Mouse (Mus musculus): Measurements from ENCODE around the gene Eng. TPM values are rescaled to one million over a fixed set of nuclear protein-coding genes. Genes with fewer than 3 reads are reported as not detected.
A peak's percentile ranks its signal among the peaks of the same experiment; 100 is the strongest.

The Eng gene
- polyA plus RNA-seq, 1 experiment from 2014 or later: 148 TPM

- Histone ChIP-seq H3K4me1 (ENCODE audit: control insufficient read depth in 2 of 2, insufficient read depth in 2 of 2, low read length in 2 of 2) (peaks cover 68 to 70% of the 10 kb centered on the region in 2 experiments), H3K9ac (ENCODE audit: low read length) (peak overlapping the region; percentile 93; the same call in 1 of the 2 replicates), H3K36me3 (ENCODE audit: control insufficient read depth, insufficient read depth, low read length) (peaks cover 5% of the 10 kb centered on the region), H3K27ac (replicated peaks in 1 of 2; ENCODE audit: control insufficient read depth in 1 of 2, insufficient read depth in 1 of 2, low read depth in 2 of 2, low read length in 2 of 2) (peak overlapping the region; percentile 86 to 99; a peak in 2 of 4 replicates), H3K27me3 (ENCODE audit: control insufficient read depth, insufficient read depth, low read length) (no peaks in the 10 kb centered on the region), H3K4me2 (ENCODE audit: low read length) (no peak overlapping the region), H3K4me3 (ENCODE audit: control insufficient read depth in 1 of 2, insufficient read depth in 1 of 2, low read depth in 1 of 2, low read length in 2 of 2) (no peak overlapping the region), H3K9me3 (ENCODE audit: control insufficient read depth, low read length) (no peaks in the 10 kb centered on the region)
- WGBS: 65% methylated on average over 5 of the region's 5 CpGs
- ATAC-seq (ENCODE audit: insufficient number of reproducible peaks, insufficient read depth, low FRiP score, low read depth): no peak
These were observed 22.2 kb upstream of the Eng start for GRCm38 (mm10) chr2:32624111-32624748.

- WGBS: 1% methylated on average over 13 of the region's 13 CpGs
- H3K9ac ChIP-seq (ENCODE audit: low read length): peak overlapping the region; percentile 93
- ATAC-seq (ENCODE audit: insufficient number of reproducible peaks, insufficient read depth, low FRiP score, low read depth): peak; percentile 42; the same call in 1 of the 2 replicates
These were observed 21.1 kb upstream of the Eng start for GRCm38 (mm10) chr2:32625212-32625872.

GRCm38 (mm10) chr2:32625873-32626694 lies 20.3 kb upstream of the Eng start:
- no peaks in the 10 kb centered on the region for H3K27me3 ChIP-seq (ENCODE audit: control insufficient read depth, insufficient read depth, low read length)
- peaks cover 16% of the 10 kb centered on the region for H3K36me3 ChIP-seq (ENCODE audit: control insufficient read depth, insufficient read depth, low read length)
- peak overlapping the region; percentile 93 for H3K9ac ChIP-seq (ENCODE audit: low read length)
- H3K27ac ChIP-seq (replicated peaks in 1 of 2; ENCODE audit: control insufficient read depth in 1 of 2, insufficient read depth in 1 of 2, low read depth in 2 of 2, low read length in 2 of 2): peak overlapping the region; percentile 99
- H3K9me3 ChIP-seq (ENCODE audit: control insufficient read depth, low read length): no peaks in the 10 kb centered on the region
- 11% methylated on average over 5 of the region's 5 CpGs for WGBS
- peak overlapping the region; percentile 47 to 50 for H3K4me3 ChIP-seq (ENCODE audit: control insufficient read depth in 1 of 2, insufficient read depth in 1 of 2, low read depth in 1 of 2, low read length in 2 of 2)
- peak overlapping the region; percentile 85 for H3K4me2 ChIP-seq (ENCODE audit: low read length)
- H3K4me1 ChIP-seq (ENCODE audit: control insufficient read depth in 2 of 2, insufficient read depth in 2 of 2, low read length in 2 of 2): peaks cover 55 to 57% of the 10 kb centered on the region in 2 experiments
- peak; percentile 40; the same call in 1 of the 2 replicates for ATAC-seq (ENCODE audit: insufficient number of reproducible peaks, insufficient read depth, low FRiP score, low read depth)

More at GRCm38 (mm10) chr2:32625212-32625872, 21.1 kb upstream of the Eng start:
- no peaks in the 10 kb centered on the region for H3K9me3 ChIP-seq (ENCODE audit: control insufficient read depth, low read length)
- peak overlapping the region; percentile 85 for H3K4me2 ChIP-seq (ENCODE audit: low read length)
- peaks cover 9% of the 10 kb centered on the region for H3K36me3 ChIP-seq (ENCODE audit: control insufficient read depth, insufficient read depth, low read length)
- peak overlapping the region; percentile 47 to 50 for H3K4me3 ChIP-seq (ENCODE audit: control insufficient read depth in 1 of 2, insufficient read depth in 1 of 2, low read depth in 1 of 2, low read length in 2 of 2)
- H3K27ac ChIP-seq (replicated peaks in 1 of 2; ENCODE audit: control insufficient read depth in 1 of 2, insufficient read depth in 1 of 2, low read depth in 2 of 2, low read length in 2 of 2): peak overlapping the region; percentile 99
- peaks cover 62 to 64% of the 10 kb centered on the region in 2 experiments for H3K4me1 ChIP-seq (ENCODE audit: control insufficient read depth in 2 of 2, insufficient read depth in 2 of 2, low read length in 2 of 2)
- no peaks in the 10 kb centered on the region for H3K27me3 ChIP-seq (ENCODE audit: control insufficient read depth, insufficient read depth, low read length)

- no peak for ATAC-seq (ENCODE audit: insufficient number of reproducible peaks, insufficient read depth, low FRiP score, low read depth)
- WGBS: 59% methylated on average over 19 of the region's 20 CpGs
- Histone ChIP-seq H3K27ac (replicated peaks in 1 of 2; ENCODE audit: control insufficient read depth in 1 of 2, insufficient read depth in 1 of 2, low read depth in 2 of 2, low read length in 2 of 2) (peak overlapping the region; percentile 61 to 81), H3K4me1 (ENCODE audit: control insufficient read depth in 2 of 2, insufficient read depth in 2 of 2, low read length in 2 of 2) (peaks cover 49 to 52% of the 10 kb centered on the region in 2 experiments), H3K9me3 (ENCODE audit: control insufficient read depth, low read length) (no peaks in the 10 kb centered on the region), H3K4me3 (ENCODE audit: control insufficient read depth in 1 of 2, insufficient read depth in 1 of 2, low read depth in 1 of 2, low read length in 2 of 2) (peak overlapping the region; percentile 47 to 50), H3K36me3 (ENCODE audit: control insufficient read depth, insufficient read depth, low read length) (peaks cover 28% of the 10 kb centered on the region), H3K9ac (ENCODE audit: low read length) (peak overlapping the region; percentile 93), H3K27me3 (ENCODE audit: control insufficient read depth, insufficient read depth, low read length) (no peaks in the 10 kb centered on the region), H3K4me2 (ENCODE audit: low read length) (peak overlapping the region; percentile 85)
These were observed 18.9 kb upstream of the Eng start for GRCm38 (mm10) chr2:32627266-32628043.

- H3K4me3 ChIP-seq (ENCODE audit: control insufficient read depth in 1 of 2, insufficient read depth in 1 of 2, low read depth in 1 of 2, low read length in 2 of 2): peak overlapping the region; percentile 9 to 50
- peaks cover 49 to 52% of the 10 kb centered on the region in 2 experiments for H3K4me1 ChIP-seq (ENCODE audit: control insufficient read depth in 2 of 2, insufficient read depth in 2 of 2, low read length in 2 of 2)
- H3K27me3 ChIP-seq (ENCODE audit: control insufficient read depth, insufficient read depth, low read length): no peaks in the 10 kb centered on the region
- peak overlapping the region; percentile 93 for H3K9ac ChIP-seq (ENCODE audit: low read length)
- 45% methylated on average over 4 of the region's 4 CpGs for WGBS
- no peaks in the 10 kb centered on the region for H3K9me3 ChIP-seq (ENCODE audit: control insufficient read depth, low read length)
- peaks cover 35% of the 10 kb centered on the region for H3K36me3 ChIP-seq (ENCODE audit: control insufficient read depth, insufficient read depth, low read length)
- ATAC-seq (ENCODE audit: insufficient number of reproducible peaks, insufficient read depth, low FRiP score, low read depth): no peak
- H3K4me2 ChIP-seq (ENCODE audit: low read length): peak overlapping the region; percentile 85
- H3K27ac ChIP-seq (replicated peaks in 1 of 2; ENCODE audit: control insufficient read depth in 1 of 2, insufficient read depth in 1 of 2, low read depth in 2 of 2, low read length in 2 of 2): peak overlapping the region; percentile 61 to 81
These were observed 18.3 kb upstream of the Eng start for GRCm38 (mm10) chr2:32628044-32628550.

GRCm38 (mm10) chr2:32628729-32629128 lies 17.7 kb upstream of the Eng start:
- Histone ChIP-seq H3K4me1 (ENCODE audit: control insufficient read depth in 2 of 2, insufficient read depth in 2 of 2, low read length in 2 of 2) (peaks cover 49 to 56% of the 10 kb centered on the region in 2 experiments), H3K4me2 (ENCODE audit: low read length) (peak overlapping the region; percentile 85), H3K36me3 (ENCODE audit: control insufficient read depth, insufficient read depth, low read length) (peaks cover 41% of the 10 kb centered on the region), H3K27ac (replicated peaks in 1 of 2; ENCODE audit: control insufficient read depth in 1 of 2, insufficient read depth in 1 of 2, low read depth in 2 of 2, low read length in 2 of 2) (peak overlapping the region; percentile 61 to 81), H3K9me3 (ENCODE audit: control insufficient read depth, low read length) (no peaks in the 10 kb centered on the region), H3K27me3 (ENCODE audit: control insufficient read depth, insufficient read depth, low read length) (no peaks in the 10 kb centered on the region), H3K4me3 (ENCODE audit: control insufficient read depth in 1 of 2, insufficient read depth in 1 of 2, low read depth in 1 of 2, low read length in 2 of 2) (peak overlapping the region; percentile 5 to 50; a peak in 3 of 4 replicates), H3K9ac (ENCODE audit: low read length) (peak overlapping the region; percentile 93)
- ATAC-seq (ENCODE audit: insufficient number of reproducible peaks, insufficient read depth, low FRiP score, low read depth): peak; percentile 5; the same call in 1 of the 2 replicates
- WGBS: 17% methylated on average over 5 of the region's 5 CpGs

All from heart, embryonic 14.5 days (tissue).